Mouse (Mus musculus): ENCODE results near the gene Nfia.

Nfia gene

GRCm38 (mm10) chr4:97816001-97816400 lies 43.5 kb downstream of the Nfia start:
- no peak for ATAC-seq (ENCODE audit: low TSS enrichment)

- no peak for ATAC-seq (ENCODE audit: low TSS enrichment)
These were observed 44.2 kb downstream of the Nfia start for GRCm38 (mm10) chr4:97816753-97817152.

- ATAC-seq (ENCODE audit: low TSS enrichment): no peak
These were observed 45.2 kb downstream of the Nfia start for GRCm38 (mm10) chr4:97817741-97818140.

GRCm38 (mm10) chr4:97818498-97818897 lies 46.0 kb downstream of the Nfia start:
- ATAC-seq (ENCODE audit: low TSS enrichment): no peak

- ATAC-seq (ENCODE audit: low TSS enrichment): no peak
These were observed 46.6 kb downstream of the Nfia start for GRCm38 (mm10) chr4:97819101-97819500.

- ATAC-seq (ENCODE audit: low TSS enrichment): no peak
These were observed 48.1 kb downstream of the Nfia start for GRCm38 (mm10) chr4:97820474-97821259.

GRCm38 (mm10) chr4:97821556-97822251 lies 49.2 kb downstream of the Nfia start:
- ATAC-seq (ENCODE audit: low TSS enrichment): no peak

GRCm38 (mm10) chr4:97823512-97823911 lies 51.0 kb downstream of the Nfia start:
- ATAC-seq (ENCODE audit: low TSS enrichment): no peak

GRCm38 (mm10) chr4:97824451-97824850 lies 51.9 kb downstream of the Nfia start:
- no peak for ATAC-seq (ENCODE audit: low TSS enrichment)

- ATAC-seq (ENCODE audit: low TSS enrichment): no peak
These were observed 52.9 kb downstream of the Nfia start for GRCm38 (mm10) chr4:97825432-97825831.

- no peak for ATAC-seq (ENCODE audit: low TSS enrichment)
These were observed 53.3 kb downstream of the Nfia start for GRCm38 (mm10) chr4:97825841-97826240.

- no peak for ATAC-seq (ENCODE audit: low TSS enrichment)
These were observed 54.6 kb downstream of the Nfia start for GRCm38 (mm10) chr4:97827115-97827514.

- no peak for ATAC-seq (ENCODE audit: low TSS enrichment)
These were observed 56.0 kb downstream of the Nfia start for GRCm38 (mm10) chr4:97828579-97828978.

GRCm38 (mm10) chr4:97829336-97830050 lies 57.0 kb downstream of the Nfia start:
- no peak for ATAC-seq (ENCODE audit: low TSS enrichment)

- no peak for ATAC-seq (ENCODE audit: low TSS enrichment)
These were observed 57.7 kb downstream of the Nfia start for GRCm38 (mm10) chr4:97830051-97830853.

GRCm38 (mm10) chr4:97830935-97831608 lies 58.5 kb downstream of the Nfia start:
- ATAC-seq (ENCODE audit: low TSS enrichment): no peak

- peak; percentile 56 for ATAC-seq (ENCODE audit: low TSS enrichment)
These were observed 59.2 kb downstream of the Nfia start for GRCm38 (mm10) chr4:97831611-97832278.

GRCm38 (mm10) chr4:97832279-97832640 lies 59.7 kb downstream of the Nfia start:
- ATAC-seq (ENCODE audit: low TSS enrichment): no peak

- ATAC-seq (ENCODE audit: low TSS enrichment): no peak
These were observed 64.3 kb downstream of the Nfia start for GRCm38 (mm10) chr4:97836812-97837211.

- no peak for ATAC-seq (ENCODE audit: low TSS enrichment)
These were observed 65.2 kb downstream of the Nfia start for GRCm38 (mm10) chr4:97837724-97838123.

- no peak for ATAC-seq (ENCODE audit: low TSS enrichment)
These were observed 66.1 kb downstream of the Nfia start for GRCm38 (mm10) chr4:97838651-97839050.
